Mouse (Mus musculus) brain, embryonic 14.5 days (tissue): ENCODE measurements around the gene Raf1. TPM values are rescaled to one million over a fixed set of nuclear protein-coding genes. Genes with fewer than 3 reads are reported as not detected.
"Not testable (repeated sequence)": the region's sequence is repeated elsewhere in the genome, so short reads cannot be mapped to it uniquely, and the experiment has no call there.

Experiments
- DNase-seq: peaks from one replicate; pipeline ENCODE4 v3.0.0-alpha.2; 2011; ENCODE audit warnings: low read depth
- CTCF ChIP-seq: fragments of 200-500 bp; IDR thresholded peaks from 2 replicates; pipeline ENCODE4 v1.5.1; 2012; ENCODE audit warnings: inconsistent platforms, mild to moderate bottlenecking, moderate library complexity, borderline replicate concordance; ENCODE audit not compliant: insufficient read depth, insufficient read length; ENCODE audit errors: extremely low read depth
- POLR2A ChIP-seq: fragments of 200-500 bp; IDR thresholded peaks from 2 replicates; pipeline ENCODE4 v1.6.1; 2012; ENCODE audit warnings: mild to moderate bottlenecking, inconsistent platforms, borderline replicate concordance; ENCODE audit not compliant: poor library complexity, insufficient read depth, insufficient read length, severe bottlenecking; ENCODE audit errors: extremely low read depth
- polyA plus RNA-seq: library from polyadenylated mRNA; depleted of rRNA; stranded (reverse); fragments of >200 nt; gene quantifications from 2 replicates; pipeline ENCODE4 v1.2.3, GENCODE M21; 2012

Raf1 gene
- polyA plus RNA-seq, 1 experiment = 249 TPM

DNA sequence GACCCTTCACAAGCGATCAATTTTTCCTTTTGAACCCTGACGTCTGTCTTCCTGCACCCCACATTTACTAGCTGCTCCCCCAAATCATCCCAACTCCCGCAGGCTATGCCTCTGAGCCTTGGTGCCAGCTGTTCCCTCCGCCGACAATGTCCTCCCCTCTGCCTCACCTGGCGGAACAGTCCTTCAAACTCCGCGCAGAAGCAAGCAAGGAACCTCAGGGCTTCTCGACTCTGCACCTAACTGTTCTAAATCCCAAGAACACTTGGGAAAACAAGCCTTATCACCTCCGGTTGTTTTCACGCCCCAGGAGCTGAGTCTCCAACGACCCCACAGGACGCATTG is 1.3 kb downstream of the Raf1 start:
- DNase-seq = no peak
- TF ChIP-seq POLR2A (no peak), CTCF (no peak)

DNA sequence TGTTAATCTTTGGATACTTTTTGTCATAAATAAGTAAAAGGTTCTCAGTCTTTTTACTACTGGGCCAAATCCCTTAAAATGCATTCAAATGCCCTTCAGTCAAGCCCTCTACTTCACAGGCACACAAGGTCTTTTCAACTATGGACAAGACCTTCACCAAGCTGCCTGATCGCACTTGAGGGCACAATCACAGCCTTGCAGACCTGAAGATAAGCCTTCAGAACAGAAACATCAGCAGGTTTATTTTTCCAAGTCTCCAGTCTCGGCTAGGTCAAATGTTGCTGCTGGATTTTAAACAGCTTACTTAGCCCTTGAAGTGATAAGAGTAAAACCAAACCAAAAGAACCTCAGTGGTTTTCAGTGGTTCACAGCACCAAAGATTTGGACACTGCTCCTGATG is 2.1 kb downstream of the Raf1 start:
- peak; percentile 11 for DNase-seq
- TF ChIP-seq POLR2A (no peak), CTCF (no peak)

DNA sequence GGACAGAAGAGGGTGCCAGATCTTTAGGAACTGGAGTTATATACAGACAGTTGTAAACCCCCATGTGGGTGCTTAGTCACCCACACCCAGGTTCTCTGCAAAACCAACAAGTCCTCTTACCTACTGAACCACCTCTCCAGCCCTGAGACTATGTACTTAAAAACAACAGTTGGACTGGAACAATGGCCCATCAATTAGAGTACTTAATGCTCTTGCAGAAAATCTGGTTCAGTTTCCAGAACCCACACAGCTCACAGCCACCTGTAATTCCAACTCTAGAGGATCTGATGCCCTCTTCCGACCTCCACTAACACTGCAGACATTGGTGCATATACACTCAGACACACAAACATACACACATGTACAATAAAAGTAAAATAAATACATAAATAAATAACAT is 3.7 kb downstream of the Raf1 start:
- TF ChIP-seq POLR2A (no peak), CTCF (no peak)
- no peak for DNase-seq

DNA sequence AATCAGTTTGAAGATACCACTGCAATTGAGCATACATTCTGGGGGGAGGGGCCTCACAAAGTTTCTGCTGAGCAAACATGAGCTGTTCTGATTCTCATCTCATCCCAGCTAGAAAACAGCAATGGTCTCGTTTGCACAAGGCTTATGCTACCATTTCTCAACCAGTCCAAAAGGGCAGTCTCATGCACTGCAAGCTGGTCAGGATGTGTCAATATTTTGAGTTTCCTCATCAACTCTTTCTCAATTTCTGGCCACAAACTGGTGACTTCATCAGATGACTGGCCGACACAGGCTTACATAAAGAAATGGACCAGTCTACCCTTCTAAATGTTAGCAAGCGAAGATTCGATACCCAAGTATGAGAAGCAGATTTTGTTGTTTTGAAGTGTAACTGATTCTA is 9.8 kb downstream of the Raf1 start:
- TF ChIP-seq CTCF = no peak
- TF ChIP-seq POLR2A = no peak

DNA sequence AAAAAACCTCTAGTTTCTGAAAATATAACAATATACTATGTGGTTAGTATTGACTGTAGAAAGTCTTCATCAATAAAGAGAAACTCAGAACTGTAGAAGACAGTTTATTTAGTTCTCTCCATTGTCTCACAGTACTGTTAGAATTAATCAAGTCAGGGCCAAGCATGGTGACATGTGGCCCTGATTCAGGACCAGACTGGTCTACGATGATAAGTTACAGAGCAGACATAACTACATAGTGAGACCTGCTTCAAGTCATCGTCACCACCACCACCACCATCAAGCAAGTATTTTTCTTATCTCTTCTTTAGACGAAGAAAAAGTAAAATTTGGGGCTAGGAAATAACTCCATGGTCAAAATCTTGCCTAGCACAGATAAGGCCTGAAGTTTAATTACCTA is 12.2 kb downstream of the Raf1 start:
- TF ChIP-seq POLR2A = no peak
- no peak for TF ChIP-seq CTCF
- DNase-seq = no peak

More for the DNA sequence above, 9.8 kb downstream of the Raf1 start:
- no peak for DNase-seq

DNA sequence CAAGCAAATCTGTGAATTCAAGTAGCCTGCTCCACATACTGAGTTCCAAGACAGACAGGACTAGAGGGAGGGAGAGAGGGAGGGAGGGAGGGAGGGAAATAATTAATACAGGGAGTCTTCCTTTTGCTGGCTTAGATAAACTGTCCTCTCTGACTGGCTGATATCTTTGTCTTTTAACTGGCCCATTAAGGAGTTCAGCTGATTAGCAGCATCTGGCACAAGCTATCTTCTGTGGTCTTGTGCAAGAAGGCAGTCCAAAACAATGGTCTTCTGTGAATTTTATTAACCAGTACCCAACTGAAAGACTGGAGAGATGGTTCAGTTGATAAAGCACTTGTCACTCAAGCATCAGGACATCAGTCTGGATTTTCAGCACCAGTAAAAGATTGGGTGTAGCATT is 17.6 kb downstream of the Raf1 start:
- peak; percentile 22 for DNase-seq
- TF ChIP-seq POLR2A = no peak

DNA sequence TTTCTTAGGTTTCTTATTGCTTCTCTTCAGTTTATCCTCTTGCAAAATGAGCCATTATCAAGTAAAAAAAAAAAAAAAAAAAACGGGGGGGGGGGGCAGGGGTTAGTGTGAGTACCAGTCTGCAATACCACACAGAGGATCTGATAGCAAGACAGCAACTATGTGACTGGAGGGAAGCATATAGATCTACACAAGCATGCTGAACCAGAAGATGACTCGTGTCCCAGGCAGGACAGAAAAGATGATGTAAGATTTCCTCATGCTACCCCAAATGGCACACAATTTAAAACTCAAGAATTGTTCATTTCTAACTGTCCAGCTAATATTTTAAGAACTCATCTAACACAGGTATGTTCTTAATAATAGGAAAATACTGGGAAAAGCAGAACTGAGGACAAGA is 22.5 kb downstream of the Raf1 start:
- TF ChIP-seq POLR2A = no peak
- TF ChIP-seq CTCF = no peak
- DNase-seq = no peak

DNA sequence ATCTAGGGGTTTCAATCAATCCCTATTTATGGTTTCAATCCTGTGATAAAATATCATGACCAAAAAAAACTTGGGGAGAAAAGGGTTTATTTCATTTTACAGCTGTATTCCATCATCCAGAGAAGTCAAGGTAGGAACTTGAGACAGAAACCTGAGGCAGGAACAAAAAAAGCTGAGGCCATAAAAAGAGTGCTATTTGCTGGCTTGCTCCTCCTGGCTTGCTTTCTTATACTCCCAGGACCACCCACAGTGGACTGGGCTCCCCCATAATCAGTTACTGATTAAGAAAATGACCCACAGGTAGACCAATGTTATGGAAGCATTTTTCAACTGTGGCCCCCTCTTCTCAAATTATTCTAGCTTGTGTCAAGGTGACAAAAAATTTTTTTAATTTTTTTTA is 24.7 kb downstream of the Raf1 start:
- no peak for TF ChIP-seq POLR2A
- no peak for TF ChIP-seq CTCF
- DNase-seq = no peak

DNA sequence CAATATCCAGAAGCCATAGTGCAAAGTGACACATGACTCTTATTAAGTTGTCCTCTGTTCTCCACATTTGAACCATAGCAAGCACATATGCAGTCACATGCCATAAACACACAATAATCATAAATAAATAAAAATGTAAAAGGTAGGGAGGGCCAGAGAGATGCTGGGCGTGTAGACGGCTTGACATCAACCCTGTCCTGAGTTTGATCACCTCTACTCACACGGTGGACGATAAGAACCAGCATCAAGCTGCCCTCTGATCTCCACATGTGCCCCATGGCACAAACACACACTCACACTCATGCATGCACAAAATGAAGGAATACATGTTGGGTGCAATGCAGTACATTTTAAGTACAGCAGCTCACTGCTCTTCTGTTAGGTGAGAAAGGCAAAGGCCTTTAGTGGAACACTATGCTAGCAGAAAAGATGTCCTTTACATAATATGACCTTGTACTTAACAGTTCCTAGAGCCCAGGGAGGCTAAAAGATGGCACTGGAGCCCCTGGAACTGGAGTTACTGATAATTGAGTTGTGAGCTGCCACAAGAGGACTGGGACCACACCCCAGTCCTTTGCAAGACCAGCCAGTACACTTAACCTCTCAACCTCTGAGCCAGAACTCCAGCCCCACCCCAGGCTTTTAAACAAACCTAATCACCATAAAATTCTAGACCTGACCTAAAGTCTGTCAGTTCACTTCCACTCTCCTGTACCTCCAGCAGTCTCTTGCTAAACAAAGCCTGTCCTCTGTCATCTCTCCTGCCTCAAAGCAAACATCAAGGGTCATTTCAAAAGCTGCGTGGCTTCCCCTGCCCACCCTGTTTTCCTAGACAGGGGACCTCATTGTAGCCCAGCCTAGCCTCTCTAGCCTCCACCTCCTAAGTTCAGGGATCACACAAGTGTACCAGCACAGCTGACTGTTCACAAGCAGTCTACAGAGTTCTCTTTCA is 25.7 kb downstream of the Raf1 start:
- DNase-seq = no peak
- TF ChIP-seq CTCF (no peak), POLR2A (no peak)

DNA sequence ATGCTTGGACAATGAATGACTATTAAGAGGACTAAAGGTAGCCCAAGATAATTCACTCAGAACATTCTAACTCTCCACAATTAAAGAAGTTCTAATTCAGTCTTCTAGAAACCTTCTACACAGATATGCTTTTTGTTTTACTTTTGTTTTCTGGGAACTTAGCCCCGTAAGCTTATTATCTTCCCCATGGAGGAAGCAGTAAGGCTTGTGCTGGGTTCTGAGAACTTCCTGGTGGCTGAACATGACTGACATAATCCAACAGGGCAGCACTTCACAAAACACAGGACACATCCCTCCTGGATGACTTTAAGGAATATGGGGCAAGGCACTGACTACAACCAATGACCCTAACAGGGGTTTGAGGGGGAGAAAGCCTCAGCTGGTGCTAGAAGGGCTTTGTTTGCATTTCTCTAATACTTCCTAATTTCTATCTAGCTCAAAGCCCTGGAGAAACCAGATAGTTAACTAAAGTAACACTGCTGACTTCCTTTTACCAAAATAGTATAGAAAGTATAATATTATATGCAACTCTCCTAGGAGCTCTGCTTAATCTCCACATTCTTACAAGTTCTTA is 26.6 kb downstream of the Raf1 start:
- TF ChIP-seq POLR2A = no peak
- no peak for TF ChIP-seq CTCF

DNA sequence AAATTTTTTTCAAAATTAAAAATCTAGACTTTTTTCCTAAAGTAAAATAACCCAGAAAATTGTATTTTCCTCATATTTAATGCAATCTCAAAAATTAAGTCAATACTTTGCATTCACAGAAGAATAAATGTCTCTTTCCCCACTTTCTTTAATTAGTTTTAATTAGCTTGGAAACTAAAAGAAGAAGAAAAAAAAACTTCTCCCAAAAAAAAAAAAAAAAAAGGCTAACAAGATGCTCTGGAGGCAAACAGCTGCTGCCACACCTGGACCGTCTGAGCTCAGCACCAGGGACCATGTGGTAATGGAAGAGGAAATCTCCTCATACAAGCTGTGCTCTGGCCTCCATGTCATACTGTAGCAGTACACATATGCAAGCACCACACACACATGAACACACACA is 33.1 kb downstream of the Raf1 start:
- TF ChIP-seq CTCF (no peak), POLR2A (no peak)
- no peak for DNase-seq

More for the DNA sequence above, 26.6 kb downstream of the Raf1 start:
- no peak for DNase-seq

DNA sequence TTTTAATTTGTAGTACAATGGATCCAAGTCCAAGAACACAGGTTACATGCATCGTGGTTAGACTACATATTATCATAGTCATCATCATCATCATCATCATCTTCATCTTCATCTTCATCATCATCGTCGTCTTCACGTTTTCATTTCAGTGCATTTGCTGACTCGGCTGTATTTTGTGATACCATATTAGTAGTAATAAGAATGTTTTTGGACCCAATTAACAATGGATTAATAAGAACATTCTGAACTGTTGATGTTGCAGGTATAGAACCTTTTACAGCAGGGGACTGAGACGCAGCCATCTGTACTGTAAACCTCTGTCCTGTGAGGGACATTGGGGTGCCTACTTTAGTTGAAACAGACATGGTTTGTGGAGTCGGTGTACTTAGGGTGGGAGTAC is 38.2 kb downstream of the Raf1 start:
- not testable (repeated sequence) for DNase-seq
